ENCODE assay signal across 8 mouse cellular contexts in genomic region chr10:58231779-58232640, GRCm38 (mm10). TPM values are rescaled to one million over a fixed set of nuclear protein-coding genes. Genes with fewer than 3 reads are reported as not detected.
A peak's percentile ranks its signal among the peaks of the same experiment; 100 is the strongest.
DNase-seq lines count a peak whose midpoint lies in the region; ATAC-seq and TF ChIP-seq lines count a peak whose summit lies in the region.
"Not testable (repeated sequence)": the region's sequence is repeated elsewhere in the genome, so short reads cannot be mapped to it uniquely, and the experiment has no call there.

No protein-coding gene starts in this region.

- peak; percentile 70 for DNase-seq in ES-CJ7 (ENCODE audit: low read depth, low spot score)
- peak; percentile 63 to 67 for DNase-seq in cerebellum, adult 2 months
- DNase-seq in forelimb bud, embryonic 11.5 days (ENCODE audit: low read depth, low spot score), result peak; percentile 51
- DNase-seq in heart, postnatal 36 days, result peak; percentile 67 to 71
- peak; percentile 63 to 71 for DNase-seq in kidney, postnatal 4 days
- peak; percentile 60 for DNase-seq in neural tube, embryonic 11.5 days (ENCODE audit: low spot score)

- not testable (repeated sequence) for H3K27me3 ChIP-seq in cerebellum, adult 2 months (ENCODE audit: control insufficient read depth, insufficient read depth, low read length); liver, embryonic 15.5 days; neural tube, embryonic 11.5 days (ENCODE audit: control insufficient read depth, insufficient read depth, low read length); testis, adult 2 months (ENCODE audit: control insufficient read depth, insufficient read depth, low read length)

- intact Hi-C loops in heart, postnatal 36 days (cut with DNase I), result not testable (repeated sequence)

- not testable (repeated sequence) for TF ChIP-seq CTCF in cerebellum, adult 2 months (IDR thresholded peaks at IDR 0.05; ENCODE audit: borderline replicate concordance, insufficient read depth, low read depth, low read length); testis, adult 2 months (IDR thresholded peaks at IDR 0.05; ENCODE audit: control insufficient read depth, insufficient read depth, insufficient replicate concordance, low read depth, low read length)

- H3K36me3 ChIP-seq in liver, embryonic 15.5 days (replicated peaks); neural tube, embryonic 11.5 days (ENCODE audit: control insufficient read depth, insufficient read depth, low read length); testis, adult 2 months (ENCODE audit: control insufficient read depth, insufficient read depth, low read length): not testable (repeated sequence)

- H3K4me2 ChIP-seq in liver, embryonic 15.5 days; neural tube, embryonic 11.5 days (ENCODE audit: low read depth): not testable (repeated sequence)

- not testable (repeated sequence) for H3K4me1 ChIP-seq in cerebellum, adult 2 months (ENCODE audit: control insufficient read depth, insufficient read depth, low read length); liver, embryonic 15.5 days (replicated peaks); neural tube, embryonic 11.5 days (ENCODE audit: control insufficient read depth, insufficient read depth, low read length); testis, adult 2 months (ENCODE audit: control insufficient read depth, insufficient read depth, low read length)

- ATAC-seq in liver, embryonic 15.5 days (ENCODE audit: insufficient read depth), result peak; percentile 63
- ATAC-seq in neural tube, embryonic 11.5 days (ENCODE audit: insufficient read depth, low FRiP score, low TSS enrichment), result peak; percentile 74

- H3K9ac ChIP-seq in liver, embryonic 15.5 days; neural tube, embryonic 11.5 days (ENCODE audit: low read length): not testable (repeated sequence)

- 89% methylated on average over 35 of the region's 35 CpGs for WGBS in cerebellum, adult 2 months
- WGBS in liver, embryonic 15.5 days (ENCODE audit: insufficient replicate concordance), result 74% methylated on average over 35 of the region's 35 CpGs
- 86% methylated on average over 29 of the region's 35 CpGs for WGBS in neural tube, embryonic 11.5 days

- H3K4me3 ChIP-seq in cerebellum, adult 2 months (replicated peaks; ENCODE audit: insufficient read depth, low read depth, low read length); liver, embryonic 15.5 days (replicated peaks); neural tube, embryonic 11.5 days (ENCODE audit: low read depth, low read length): not testable (repeated sequence)
- H3K4me3 ChIP-seq in testis, adult 2 months (ENCODE audit: control insufficient read depth, low read depth, low read length), result peak overlapping the region; percentile 0; the same call in 1 of the 2 replicates

- peaks cover 14% of the 10 kb centered on the region for H3K9me3 ChIP-seq in liver, embryonic 15.5 days (replicated peaks)
- H3K9me3 ChIP-seq in neural tube, embryonic 11.5 days (ENCODE audit: control insufficient read depth, low read length), result peaks cover 17% of the 10 kb centered on the region

- not testable (repeated sequence) for H3K27ac ChIP-seq in cerebellum, adult 2 months (ENCODE audit: insufficient read depth, low read length); liver, embryonic 15.5 days (replicated peaks); neural tube, embryonic 11.5 days (ENCODE audit: low read depth, low read length); testis, adult 2 months (ENCODE audit: control insufficient read depth, insufficient read depth, low read depth, low read length)

- not testable (repeated sequence) for TF ChIP-seq POLR2A in cerebellum, adult 2 months (IDR thresholded peaks at IDR 0.05; ENCODE audit: borderline replicate concordance, insufficient read depth, low read length); testis, adult 2 months (IDR thresholded peaks at IDR 0.05; ENCODE audit: control insufficient read depth, low read depth, low read length)

RNA-seq across cellular contexts. Expression of gene Duxf3, which starts 0.5 kb away (rescaled TPM):
- not detected in 2 replicates for polyA plus RNA-seq in cerebellum, adult 2 months (2012; rRNA removed)
- not detected for total RNA-seq in heart, postnatal 36 days (2021)
- not detected in 2 replicates for polyA plus RNA-seq in liver, embryonic 15.5 days (2015; fragmentation: Nextera tagmentation; extraction: Ambion mirVana)
- not detected in 2 replicates for polyA plus RNA-seq in neural tube, embryonic 11.5 days (2014; fragmentation: Nextera tagmentation; extraction: Ambion mirVana)
- 4.0 and 4.8 TPM in 2 replicates for polyA plus RNA-seq in testis, adult 2 months (2012; rRNA removed)

RNA-seq across cellular contexts. Expression of gene Gm4981, which starts 4.5 kb away (rescaled TPM):
- polyA plus RNA-seq in cerebellum, adult 2 months (2012; rRNA removed), result 0.05 TPM in 1 of 2 replicates, not detected in the other
- total RNA-seq in heart, postnatal 36 days (2021), result not detected
- polyA plus RNA-seq in liver, embryonic 15.5 days (2015; fragmentation: Nextera tagmentation; extraction: Ambion mirVana), result not detected in 2 replicates
- polyA plus RNA-seq in neural tube, embryonic 11.5 days (2014; fragmentation: Nextera tagmentation; extraction: Ambion mirVana), result not detected in 2 replicates
- 0.20 and 0.29 TPM in 2 replicates for polyA plus RNA-seq in testis, adult 2 months (2012; rRNA removed)

RNA-seq across cellular contexts. Expression of gene AW822073, which starts 7.3 kb away (rescaled TPM):
- polyA plus RNA-seq in cerebellum, adult 2 months (2012; rRNA removed), result not detected in 2 replicates
- total RNA-seq in heart, postnatal 36 days (2021), result not detected
- polyA plus RNA-seq in liver, embryonic 15.5 days (2015; fragmentation: Nextera tagmentation; extraction: Ambion mirVana), result not detected in 2 replicates
- not detected in 2 replicates for polyA plus RNA-seq in neural tube, embryonic 11.5 days (2014; fragmentation: Nextera tagmentation; extraction: Ambion mirVana)
- 3.1 and 4.6 TPM in 2 replicates for polyA plus RNA-seq in testis, adult 2 months (2012; rRNA removed)

RNA-seq across cellular contexts. Expression of gene Gcc2, which starts 23.3 kb away (rescaled TPM):
- polyA plus RNA-seq in cerebellum, adult 2 months (2012; rRNA removed), result 59.9 and 63.8 TPM in 2 replicates
- total RNA-seq in heart, postnatal 36 days (2021), result 10 to 100 TPM; 27.9 to 34.5 TPM
- polyA plus RNA-seq in liver, embryonic 15.5 days (2015; fragmentation: Nextera tagmentation; extraction: Ambion mirVana), result 15.3 and 18.8 TPM in 2 replicates
- polyA plus RNA-seq in neural tube, embryonic 11.5 days (2014; fragmentation: Nextera tagmentation; extraction: Ambion mirVana), result 39.0 and 40.5 TPM in 2 replicates
- 14.4 and 17.3 TPM in 2 replicates for polyA plus RNA-seq in testis, adult 2 months (2012; rRNA removed)
